Mouse (Mus musculus): Measurements from ENCODE around the gene Cyth3. TPM values are rescaled to one million over a fixed set of nuclear protein-coding genes. Genes with fewer than 3 reads are reported as not detected.

Cyth3 gene
- polyA plus RNA-seq, 1 experiment from 2014 or later = 51.6 TPM

- Histone ChIP-seq H3K36me3 (ENCODE audit: control insufficient read depth, insufficient read depth, low read length) (no peaks in the 10 kb centered on the region), H3K4me1 (replicated peaks; ENCODE audit: control insufficient read depth, insufficient read depth, low read length) (peaks cover 8% of the 10 kb centered on the region; the same call in 1 of the 2 replicates), H3K9me3 (ENCODE audit: control insufficient read depth, low read length) (no peaks in the 10 kb centered on the region), H3K27me3 (replicated peaks; ENCODE audit: control insufficient read depth, insufficient read depth, low read length) (no peaks in the 10 kb centered on the region), H3K4me3 (ENCODE audit: low read depth, low read length) (no peak overlapping the region), H3K9ac (ENCODE audit: low read length) (no peak overlapping the region), H3K4me2 (ENCODE audit: low read length) (no peak overlapping the region), H3K27ac (ENCODE audit: low read depth) (peak overlapping the region; percentile 43; the same call in 1 of the 2 replicates)
- 47% methylated on average over 2 of the region's 2 CpGs for WGBS
- ATAC-seq (replicated peaks; ENCODE audit: low FRiP score, low TSS enrichment, low read depth) = no peak
- no peak for DNase-seq (ENCODE audit: low spot score)
Measured at GRCm38 (mm10) chr5:143669839-143670238, 47.6 kb downstream of the Cyth3 start.

GRCm38 (mm10) chr5:143670740-143671415 is 48.6 kb downstream of the Cyth3 start:
- Histone ChIP-seq H3K4me1 (replicated peaks; ENCODE audit: control insufficient read depth, insufficient read depth, low read length) (peaks cover 5% of the 10 kb centered on the region; the same call in 1 of the 2 replicates), H3K9ac (ENCODE audit: low read length) (no peak overlapping the region), H3K4me2 (ENCODE audit: low read length) (no peak overlapping the region), H3K27me3 (replicated peaks; ENCODE audit: control insufficient read depth, insufficient read depth, low read length) (no peaks in the 10 kb centered on the region), H3K27ac (ENCODE audit: low read depth) (no peak overlapping the region), H3K4me3 (ENCODE audit: low read depth, low read length) (no peak overlapping the region), H3K9me3 (ENCODE audit: control insufficient read depth, low read length) (no peaks in the 10 kb centered on the region), H3K36me3 (ENCODE audit: control insufficient read depth, insufficient read depth, low read length) (no peaks in the 10 kb centered on the region)
- DNase-seq (ENCODE audit: low spot score) = no peak
- no peak for ATAC-seq (replicated peaks; ENCODE audit: low FRiP score, low TSS enrichment, low read depth)
- WGBS = 77% methylated on average over 6 of the region's 6 CpGs

- Histone ChIP-seq H3K36me3 (ENCODE audit: control insufficient read depth, insufficient read depth, low read length) (no peaks in the 10 kb centered on the region), H3K27ac (ENCODE audit: low read depth) (no peak overlapping the region), H3K9ac (ENCODE audit: low read length) (no peak overlapping the region), H3K4me2 (ENCODE audit: low read length) (no peak overlapping the region), H3K27me3 (replicated peaks; ENCODE audit: control insufficient read depth, insufficient read depth, low read length) (no peaks in the 10 kb centered on the region), H3K9me3 (ENCODE audit: control insufficient read depth, low read length) (no peaks in the 10 kb centered on the region), H3K4me1 (replicated peaks; ENCODE audit: control insufficient read depth, insufficient read depth, low read length) (peaks cover 30% of the 10 kb centered on the region), H3K4me3 (ENCODE audit: low read depth, low read length) (no peak overlapping the region)
- WGBS = 68% methylated on average over 5 of the region's 5 CpGs
- ATAC-seq (replicated peaks; ENCODE audit: low FRiP score, low TSS enrichment, low read depth) = no peak
- no peak for DNase-seq (ENCODE audit: low spot score)
Measured at GRCm38 (mm10) chr5:143674576-143674975, 52.3 kb downstream of the Cyth3 start.

GRCm38 (mm10) chr5:143676218-143676985 is 54.2 kb downstream of the Cyth3 start:
- 42% methylated on average over 5 of the region's 5 CpGs for WGBS

GRCm38 (mm10) chr5:143677363-143677762 is 55.1 kb downstream of the Cyth3 start:
- no peak overlapping the region for H3K27ac ChIP-seq (ENCODE audit: low read depth)
- no peak overlapping the region for H3K4me3 ChIP-seq (ENCODE audit: low read depth, low read length)
- no peak for ATAC-seq (replicated peaks; ENCODE audit: low FRiP score, low TSS enrichment, low read depth)
- no peak overlapping the region for H3K9ac ChIP-seq (ENCODE audit: low read length)
- no peaks in the 10 kb centered on the region for H3K36me3 ChIP-seq (ENCODE audit: control insufficient read depth, insufficient read depth, low read length)
- peaks cover 29% of the 10 kb centered on the region for H3K4me1 ChIP-seq (replicated peaks; ENCODE audit: control insufficient read depth, insufficient read depth, low read length)
- no peak overlapping the region for H3K4me2 ChIP-seq (ENCODE audit: low read length)
- WGBS = 51% methylated on average over 4 of the region's 4 CpGs
- no peak for DNase-seq (ENCODE audit: low spot score)
- no peaks in the 10 kb centered on the region for H3K27me3 ChIP-seq (replicated peaks; ENCODE audit: control insufficient read depth, insufficient read depth, low read length)
- no peaks in the 10 kb centered on the region for H3K9me3 ChIP-seq (ENCODE audit: control insufficient read depth, low read length)

More at GRCm38 (mm10) chr5:143676218-143676985, 54.2 kb downstream of the Cyth3 start:
- H3K4me2 ChIP-seq (ENCODE audit: low read length) = no peak overlapping the region
- ATAC-seq (replicated peaks; ENCODE audit: low FRiP score, low TSS enrichment, low read depth) (no peak), DNase-seq (ENCODE audit: low spot score) (no peak)
- no peaks in the 10 kb centered on the region for H3K27me3 ChIP-seq (replicated peaks; ENCODE audit: control insufficient read depth, insufficient read depth, low read length)
- H3K27ac ChIP-seq (ENCODE audit: low read depth) = no peak overlapping the region
- H3K36me3 ChIP-seq (ENCODE audit: control insufficient read depth, insufficient read depth, low read length) = no peaks in the 10 kb centered on the region
- H3K4me1 ChIP-seq (replicated peaks; ENCODE audit: control insufficient read depth, insufficient read depth, low read length) = peaks cover 29% of the 10 kb centered on the region
- H3K4me3 ChIP-seq (ENCODE audit: low read depth, low read length) = no peak overlapping the region
- H3K9ac ChIP-seq (ENCODE audit: low read length) = no peak overlapping the region
- H3K9me3 ChIP-seq (ENCODE audit: control insufficient read depth, low read length) = no peaks in the 10 kb centered on the region

- no peak for DNase-seq (ENCODE audit: low spot score)
- 29% methylated on average over 6 of the region's 6 CpGs for WGBS
- no peak overlapping the region for H3K4me3 ChIP-seq (ENCODE audit: low read depth, low read length)
- ATAC-seq (replicated peaks; ENCODE audit: low FRiP score, low TSS enrichment, low read depth) = no peak
- H3K9me3 ChIP-seq (ENCODE audit: control insufficient read depth, low read length) = no peaks in the 10 kb centered on the region
- no peak overlapping the region for H3K4me2 ChIP-seq (ENCODE audit: low read length)
- H3K36me3 ChIP-seq (ENCODE audit: control insufficient read depth, insufficient read depth, low read length) = no peaks in the 10 kb centered on the region
- no peak overlapping the region for H3K9ac ChIP-seq (ENCODE audit: low read length)
- no peaks in the 10 kb centered on the region for H3K27me3 ChIP-seq (replicated peaks; ENCODE audit: control insufficient read depth, insufficient read depth, low read length)
- peaks cover 29% of the 10 kb centered on the region for H3K4me1 ChIP-seq (replicated peaks; ENCODE audit: control insufficient read depth, insufficient read depth, low read length)
- H3K27ac ChIP-seq (ENCODE audit: low read depth) = 0 out of 2 replicates have a peak overlapping the region, but pooled peaks have one; percentile 8
Measured at GRCm38 (mm10) chr5:143678634-143679271, 56.5 kb downstream of the Cyth3 start.

GRCm38 (mm10) chr5:143679654-143680053 is 57.4 kb downstream of the Cyth3 start:
- ATAC-seq (replicated peaks; ENCODE audit: low FRiP score, low TSS enrichment, low read depth) (no peak), DNase-seq (ENCODE audit: low spot score) (no peak)
- Histone ChIP-seq H3K9me3 (ENCODE audit: control insufficient read depth, low read length) (no peaks in the 10 kb centered on the region), H3K27me3 (replicated peaks; ENCODE audit: control insufficient read depth, insufficient read depth, low read length) (no peaks in the 10 kb centered on the region), H3K36me3 (ENCODE audit: control insufficient read depth, insufficient read depth, low read length) (no peaks in the 10 kb centered on the region), H3K27ac (ENCODE audit: low read depth) (no peak overlapping the region), H3K4me2 (ENCODE audit: low read length) (no peak overlapping the region), H3K9ac (ENCODE audit: low read length) (no peak overlapping the region), H3K4me1 (replicated peaks; ENCODE audit: control insufficient read depth, insufficient read depth, low read length) (peaks cover 29% of the 10 kb centered on the region), H3K4me3 (ENCODE audit: low read depth, low read length) (no peak overlapping the region)
- WGBS = 68% methylated on average over 6 of the region's 6 CpGs

GRCm38 (mm10) chr5:143683696-143684095 is 61.4 kb downstream of the Cyth3 start:
- DNase-seq (ENCODE audit: low spot score) = no peak
- Histone ChIP-seq H3K27me3 (replicated peaks; ENCODE audit: control insufficient read depth, insufficient read depth, low read length) (no peaks in the 10 kb centered on the region), H3K27ac (ENCODE audit: low read depth) (no peak overlapping the region), H3K36me3 (ENCODE audit: control insufficient read depth, insufficient read depth, low read length) (peaks cover 11% of the 10 kb centered on the region; the same call in 1 of the 2 replicates), H3K9me3 (ENCODE audit: control insufficient read depth, low read length) (no peaks in the 10 kb centered on the region), H3K4me2 (ENCODE audit: low read length) (no peak overlapping the region), H3K4me1 (replicated peaks; ENCODE audit: control insufficient read depth, insufficient read depth, low read length) (peaks cover 4% of the 10 kb centered on the region), H3K9ac (ENCODE audit: low read length) (no peak overlapping the region), H3K4me3 (ENCODE audit: low read depth, low read length) (no peak overlapping the region)
- WGBS = 63% methylated on average over 6 of the region's 6 CpGs
- ATAC-seq (replicated peaks; ENCODE audit: low FRiP score, low TSS enrichment, low read depth) = no peak
